Mouse (Mus musculus): ENCODE results near the gene Ces2b. TPM values are rescaled to one million over a fixed set of nuclear protein-coding genes. Genes with fewer than 3 reads are reported as not detected.

Ces2b gene
- 0.24 and 0.67 TPM in 2 replicates for polyA plus RNA-seq (2015; fragmentation: Nextera tagmentation; extraction: Ambion mirVana)

DNA sequence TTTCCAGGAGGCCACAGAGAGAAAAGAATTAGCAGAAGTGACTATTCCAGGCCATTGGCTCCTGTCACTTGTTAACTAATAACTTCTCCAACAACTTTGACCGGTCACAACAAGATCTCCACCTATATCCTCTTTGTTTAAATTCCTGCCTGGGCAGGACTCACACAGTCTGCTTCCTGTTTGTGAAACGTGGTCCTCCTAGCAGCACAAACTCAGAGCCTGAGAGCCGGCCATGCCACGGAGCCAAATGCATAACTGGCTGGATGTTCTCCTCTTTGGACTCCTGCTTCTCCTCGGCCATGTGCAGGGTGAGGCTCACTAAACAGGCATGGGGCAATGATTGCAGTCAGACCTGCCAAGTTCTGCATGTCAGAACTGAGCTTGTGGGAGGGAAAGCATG, at the start of gene Ces2b:
Gene Ces2b (plus strand): TSS at position 133 of the 400 bp plus-strand sequence.
- WGBS: 72% methylated on average over 5 of the region's 5 CpGs
- no peak within 1 kb of the TSS for H3K27ac ChIP-seq (ENCODE audit: low read depth, low read length)
- H3K36me3 ChIP-seq (ENCODE audit: control insufficient read depth, insufficient read depth, low read length): no peaks in the 10 kb centered on the region
- H3K9me3 ChIP-seq (ENCODE audit: control insufficient read depth, low read length): no peaks in the 10 kb centered on the region
- no peak within 1 kb of the TSS for H3K4me2 ChIP-seq (ENCODE audit: low read length)
- no peaks in the 10 kb centered on the region for H3K4me1 ChIP-seq (ENCODE audit: control insufficient read depth, insufficient read depth, low read depth, low read length)
- ATAC-seq: no peak
- H3K4me3 ChIP-seq (ENCODE audit: low read length): no peak within 1 kb of the TSS
- no peak within 1 kb of the TSS for H3K9ac ChIP-seq (ENCODE audit: low read depth, low read length)
- H3K27me3 ChIP-seq (replicated peaks; ENCODE audit: control insufficient read depth, insufficient read depth, low read length): no peaks in the 10 kb centered on the region

DNA sequence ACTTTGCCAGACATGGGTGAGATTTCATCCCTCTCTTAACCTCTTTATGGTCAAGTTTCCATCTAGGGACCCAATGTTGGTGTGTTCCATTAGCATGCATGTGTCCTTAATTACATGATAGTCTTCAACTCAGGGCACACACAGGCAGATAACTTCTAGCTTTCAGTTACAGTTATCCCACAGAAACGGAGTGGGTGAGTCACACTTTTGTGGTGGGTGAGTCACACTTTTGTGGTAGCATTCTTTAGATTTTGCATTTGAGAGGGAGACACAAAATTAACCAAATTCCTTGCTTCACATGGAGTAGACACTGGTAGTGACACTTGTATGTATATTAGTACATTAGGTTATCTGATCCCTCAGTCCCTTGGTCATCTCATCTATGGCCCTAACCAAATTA, 44.3 kb upstream of the Ces2b start:
- H3K36me3 ChIP-seq (ENCODE audit: control insufficient read depth, insufficient read depth, low read length): no peaks in the 10 kb centered on the region
- 69% methylated on average over 1 of the region's 1 CpGs for WGBS
- no peak for ATAC-seq

DNA sequence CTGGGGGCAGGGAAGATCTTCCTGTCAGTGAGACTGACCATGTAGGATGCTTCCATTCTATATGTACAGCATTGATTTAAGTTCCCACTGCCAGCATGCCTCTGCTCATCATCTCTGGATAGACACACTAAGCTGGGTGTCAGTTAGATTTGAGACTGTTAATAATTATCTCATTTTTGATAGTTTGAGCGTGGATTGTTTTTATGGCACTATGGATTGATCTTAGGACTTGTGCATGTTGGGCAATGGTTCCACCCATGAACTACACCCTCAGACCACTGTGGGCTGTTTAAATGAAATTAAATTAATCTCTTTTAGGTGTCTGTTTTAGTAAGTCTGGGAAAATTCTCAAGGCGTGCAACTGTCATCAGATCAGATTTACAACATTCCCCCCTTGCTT, 42.4 kb upstream of the Ces2b start:
- Histone ChIP-seq H3K36me3 (ENCODE audit: control insufficient read depth, insufficient read depth, low read length) (no peaks in the 10 kb centered on the region), H3K4me2 (ENCODE audit: low read length) (no peak overlapping the region), H3K9me3 (ENCODE audit: control insufficient read depth, low read length) (no peaks in the 10 kb centered on the region), H3K4me3 (ENCODE audit: low read length) (no peak overlapping the region), H3K9ac (ENCODE audit: low read depth, low read length) (no peak overlapping the region), H3K27ac (ENCODE audit: low read depth, low read length) (no peak overlapping the region), H3K4me1 (ENCODE audit: control insufficient read depth, insufficient read depth, low read depth, low read length) (no peaks in the 10 kb centered on the region), H3K27me3 (replicated peaks; ENCODE audit: control insufficient read depth, insufficient read depth, low read length) (no peaks in the 10 kb centered on the region)
- no peak for ATAC-seq
- WGBS: 83% methylated on average over 2 of the region's 2 CpGs

More for the DNA sequence above, 44.3 kb upstream of the Ces2b start:
- Histone ChIP-seq H3K9me3 (ENCODE audit: control insufficient read depth, low read length) (no peaks in the 10 kb centered on the region), H3K4me2 (ENCODE audit: low read length) (no peak overlapping the region), H3K4me3 (ENCODE audit: low read length) (no peak overlapping the region), H3K4me1 (ENCODE audit: control insufficient read depth, insufficient read depth, low read depth, low read length) (no peaks in the 10 kb centered on the region), H3K27me3 (replicated peaks; ENCODE audit: control insufficient read depth, insufficient read depth, low read length) (no peaks in the 10 kb centered on the region), H3K27ac (ENCODE audit: low read depth, low read length) (no peak overlapping the region), H3K9ac (ENCODE audit: low read depth, low read length) (no peak overlapping the region)

DNA sequence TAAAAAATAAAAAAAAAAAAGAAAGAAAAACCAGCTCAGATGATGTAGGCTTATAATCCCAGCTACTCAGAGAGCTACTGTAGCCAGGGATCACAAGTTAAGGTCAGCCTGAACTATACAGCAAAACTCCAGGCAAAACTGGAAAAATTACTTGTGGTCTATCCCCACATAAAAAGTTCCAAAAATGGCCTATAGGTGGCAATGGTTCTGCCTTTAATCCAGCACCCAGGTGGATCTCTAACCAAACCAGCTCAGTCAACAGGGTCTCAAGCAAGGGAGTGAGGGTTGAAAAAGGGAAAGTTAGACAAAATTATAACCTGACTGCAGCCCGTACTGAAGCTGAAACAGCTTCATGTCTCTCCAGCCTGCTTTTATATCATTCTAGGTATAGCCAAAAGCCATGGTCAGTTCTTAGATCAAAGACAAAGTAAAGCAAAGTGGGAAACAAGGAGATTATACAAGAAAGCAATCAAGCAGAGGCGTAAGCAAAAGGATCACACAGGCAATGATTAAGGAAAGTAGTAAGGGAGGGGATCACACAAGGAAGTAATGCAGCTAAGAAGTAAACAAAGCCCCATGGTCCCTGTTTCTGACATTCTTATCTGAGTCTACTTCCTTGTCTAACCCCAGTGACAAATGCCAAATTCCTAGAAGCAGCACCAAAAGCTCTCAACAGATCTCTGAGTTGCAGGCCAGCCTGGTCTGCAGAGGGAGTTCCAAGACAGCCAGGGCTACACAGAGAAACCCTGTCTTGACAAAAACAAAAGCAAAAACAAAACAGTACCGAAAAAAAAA, 41.3 kb upstream of the Ces2b start:
- ATAC-seq: no peak

DNA sequence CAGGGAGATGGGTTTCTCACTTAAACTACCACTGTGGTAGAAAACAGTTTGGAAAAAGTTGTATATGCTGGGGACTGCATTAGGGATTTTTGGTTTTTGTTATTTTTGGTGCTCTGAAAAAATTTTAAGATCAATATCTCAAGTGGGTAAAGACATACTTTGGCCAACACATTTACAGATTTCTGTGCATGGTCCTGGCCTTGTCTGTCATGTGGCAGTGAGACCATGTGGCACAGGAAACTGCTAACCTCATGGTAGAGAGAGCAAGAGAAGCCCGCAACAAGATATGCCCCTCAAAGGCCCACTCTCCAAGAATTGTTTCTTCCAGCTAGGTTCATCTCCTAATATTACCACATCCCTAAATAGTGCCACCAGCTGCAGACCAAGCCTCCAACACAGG, 32.0 kb upstream of the Ces2b start:
- 100% methylated on average over 1 of the region's 1 CpGs for WGBS
- no peak for ATAC-seq

More for the DNA sequence above, 41.3 kb upstream of the Ces2b start:
- Histone ChIP-seq H3K27me3 (replicated peaks; ENCODE audit: control insufficient read depth, insufficient read depth, low read length) (no peaks in the 10 kb centered on the region), H3K9ac (ENCODE audit: low read depth, low read length) (no peak overlapping the region), H3K9me3 (ENCODE audit: control insufficient read depth, low read length) (no peaks in the 10 kb centered on the region), H3K4me2 (ENCODE audit: low read length) (no peak overlapping the region), H3K4me1 (ENCODE audit: control insufficient read depth, insufficient read depth, low read depth, low read length) (no peaks in the 10 kb centered on the region), H3K36me3 (ENCODE audit: control insufficient read depth, insufficient read depth, low read length) (no peaks in the 10 kb centered on the region), H3K27ac (ENCODE audit: low read depth, low read length) (no peak overlapping the region), H3K4me3 (ENCODE audit: low read length) (no peak overlapping the region)
- 78% methylated on average over 3 of the region's 3 CpGs for WGBS

DNA sequence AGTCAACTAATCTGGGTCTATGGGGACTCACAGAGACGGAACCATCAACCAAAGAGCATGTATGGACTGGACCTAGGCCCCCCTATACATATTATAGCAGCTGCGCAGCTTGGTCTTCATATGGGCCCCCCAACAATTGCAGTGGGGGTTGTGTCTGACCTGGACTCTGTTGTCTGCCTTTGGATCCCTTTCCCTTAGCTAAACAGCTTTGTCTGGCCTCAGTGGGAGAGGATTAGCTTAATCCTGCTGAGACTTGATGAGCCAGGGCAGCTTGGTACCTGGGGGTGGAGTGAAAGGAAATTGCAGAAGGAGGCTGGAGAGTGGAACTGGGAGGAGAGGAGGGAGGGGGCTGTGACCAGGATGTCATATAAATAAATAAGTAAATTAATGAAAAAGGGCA, 25.2 kb upstream of the Ces2b start:
- H3K27ac ChIP-seq (ENCODE audit: low read depth, low read length): no peak overlapping the region
- no peak overlapping the region for H3K4me2 ChIP-seq (ENCODE audit: low read length)
- H3K27me3 ChIP-seq (replicated peaks; ENCODE audit: control insufficient read depth, insufficient read depth, low read length): no peaks in the 10 kb centered on the region
- H3K9me3 ChIP-seq (ENCODE audit: control insufficient read depth, low read length): no peaks in the 10 kb centered on the region
- no peaks in the 10 kb centered on the region for H3K4me1 ChIP-seq (ENCODE audit: control insufficient read depth, insufficient read depth, low read depth, low read length)
- no peak overlapping the region for H3K4me3 ChIP-seq (ENCODE audit: low read length)
- H3K36me3 ChIP-seq (ENCODE audit: control insufficient read depth, insufficient read depth, low read length): no peaks in the 10 kb centered on the region
- WGBS: 22% methylated on average over 2 of the region's 2 CpGs
- H3K9ac ChIP-seq (ENCODE audit: low read depth, low read length): no peak overlapping the region
- no peak for ATAC-seq

More for the DNA sequence above, 32.0 kb upstream of the Ces2b start:
- H3K27me3 ChIP-seq (replicated peaks; ENCODE audit: control insufficient read depth, insufficient read depth, low read length): no peaks in the 10 kb centered on the region
- H3K4me2 ChIP-seq (ENCODE audit: low read length): no peak overlapping the region
- no peak overlapping the region for H3K4me3 ChIP-seq (ENCODE audit: low read length)
- no peaks in the 10 kb centered on the region for H3K36me3 ChIP-seq (ENCODE audit: control insufficient read depth, insufficient read depth, low read length)
- no peaks in the 10 kb centered on the region for H3K9me3 ChIP-seq (ENCODE audit: control insufficient read depth, low read length)
- no peak overlapping the region for H3K9ac ChIP-seq (ENCODE audit: low read depth, low read length)
- H3K27ac ChIP-seq (ENCODE audit: low read depth, low read length): no peak overlapping the region
- H3K4me1 ChIP-seq (ENCODE audit: control insufficient read depth, insufficient read depth, low read depth, low read length): no peaks in the 10 kb centered on the region

DNA sequence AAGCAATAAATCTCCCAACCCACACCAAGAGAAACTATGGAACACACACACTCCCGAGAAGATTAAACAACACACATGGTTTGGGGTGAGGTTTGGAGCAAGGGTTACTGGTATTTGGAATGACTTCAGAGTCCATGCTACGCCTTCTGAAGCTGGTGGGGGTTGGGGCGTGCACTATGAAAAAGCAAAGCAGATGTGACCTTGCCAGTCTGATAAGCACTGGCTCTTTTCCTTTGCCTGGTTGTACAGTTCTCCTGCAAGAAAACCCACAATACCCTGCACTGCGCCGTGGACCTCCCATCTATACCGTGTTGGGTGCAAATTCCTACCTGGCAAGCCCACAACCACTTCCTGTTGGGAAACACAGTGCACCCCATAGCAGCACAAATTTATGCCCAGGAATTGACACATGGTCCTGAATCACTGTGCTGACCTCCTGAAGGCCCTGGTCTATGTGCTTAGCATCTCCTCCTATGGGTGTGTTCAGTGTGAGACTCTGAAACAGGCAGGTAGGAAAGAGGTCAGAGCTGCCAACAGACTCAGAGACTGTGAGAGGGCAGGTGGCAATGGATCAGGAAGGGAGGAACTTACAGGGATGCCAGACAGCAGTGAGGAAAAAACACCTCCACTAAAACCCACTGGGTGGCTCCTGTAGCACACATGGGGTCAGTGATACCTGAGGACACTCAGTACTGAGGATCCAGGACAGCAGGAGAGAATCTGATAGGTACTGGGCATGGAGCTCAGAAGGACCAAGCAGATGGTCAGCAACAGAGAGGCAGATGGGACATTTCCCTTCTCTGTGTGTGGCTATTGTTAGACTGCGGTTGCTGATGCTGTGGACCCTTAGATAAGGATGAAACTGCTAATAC, 22.6 kb upstream of the Ces2b start:
- 86% methylated on average over 7 of the region's 7 CpGs for WGBS
- H3K36me3 ChIP-seq (ENCODE audit: control insufficient read depth, insufficient read depth, low read length): no peaks in the 10 kb centered on the region
- no peaks in the 10 kb centered on the region for H3K4me1 ChIP-seq (ENCODE audit: control insufficient read depth, insufficient read depth, low read depth, low read length)
- no peaks in the 10 kb centered on the region for H3K9me3 ChIP-seq (ENCODE audit: control insufficient read depth, low read length)
- no peak overlapping the region for H3K4me2 ChIP-seq (ENCODE audit: low read length)
- H3K27ac ChIP-seq (ENCODE audit: low read depth, low read length): no peak overlapping the region
- H3K9ac ChIP-seq (ENCODE audit: low read depth, low read length): no peak overlapping the region
- H3K4me3 ChIP-seq (ENCODE audit: low read length): no peak overlapping the region
- no peak for ATAC-seq
- H3K27me3 ChIP-seq (replicated peaks; ENCODE audit: control insufficient read depth, insufficient read depth, low read length): no peaks in the 10 kb centered on the region

DNA sequence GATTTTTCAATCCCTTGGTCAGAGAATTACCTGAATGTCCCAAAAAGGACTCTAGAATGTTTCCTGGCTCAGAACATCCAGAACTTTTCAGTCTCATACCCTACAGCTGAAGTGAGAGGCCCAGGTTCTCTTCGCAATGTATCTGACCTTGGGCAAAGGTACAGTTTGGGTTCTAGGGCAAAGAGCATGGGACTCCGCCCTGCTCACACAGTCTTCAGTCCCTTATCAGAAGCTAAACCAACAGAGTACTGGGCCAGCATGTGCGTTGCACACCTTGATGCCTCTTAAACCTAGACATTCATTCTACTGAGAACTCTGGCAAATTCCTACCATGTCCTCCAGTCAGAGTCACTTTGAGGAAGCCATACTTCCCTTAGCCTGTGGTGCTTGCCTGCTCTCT, 21.9 kb upstream of the Ces2b start:
- Histone ChIP-seq H3K36me3 (ENCODE audit: control insufficient read depth, insufficient read depth, low read length) (no peaks in the 10 kb centered on the region), H3K9ac (ENCODE audit: low read depth, low read length) (no peak overlapping the region), H3K4me3 (ENCODE audit: low read length) (no peak overlapping the region), H3K4me1 (ENCODE audit: control insufficient read depth, insufficient read depth, low read depth, low read length) (no peaks in the 10 kb centered on the region), H3K9me3 (ENCODE audit: control insufficient read depth, low read length) (no peaks in the 10 kb centered on the region), H3K27ac (ENCODE audit: low read depth, low read length) (no peak overlapping the region), H3K27me3 (replicated peaks; ENCODE audit: control insufficient read depth, insufficient read depth, low read length) (no peaks in the 10 kb centered on the region), H3K4me2 (ENCODE audit: low read length) (no peak overlapping the region)
- 87% methylated on average over 3 of the region's 3 CpGs for WGBS
- no peak for ATAC-seq

DNA sequence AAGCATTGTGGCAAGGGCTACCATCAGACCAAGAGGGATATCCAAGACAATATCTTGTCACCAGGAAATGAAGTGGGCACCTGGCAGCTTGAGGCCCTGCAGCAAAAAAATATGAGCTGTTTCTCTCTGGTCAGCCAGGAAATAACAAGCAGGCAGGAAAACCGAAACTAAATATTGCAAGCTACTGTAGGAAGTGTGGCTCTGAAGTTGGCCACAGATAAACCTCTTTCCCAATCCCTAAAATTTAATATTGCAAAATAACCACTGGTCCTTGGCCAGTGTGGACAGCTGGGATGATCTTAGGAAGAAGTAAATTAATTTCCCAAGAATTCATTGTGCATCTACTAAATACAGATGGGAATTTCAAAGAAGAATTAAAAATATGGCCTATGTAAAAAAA, 4.5 kb upstream of the Ces2b start:
- Histone ChIP-seq H3K4me3 (ENCODE audit: low read length) (no peak overlapping the region), H3K27me3 (replicated peaks; ENCODE audit: control insufficient read depth, insufficient read depth, low read length) (no peaks in the 10 kb centered on the region), H3K36me3 (ENCODE audit: control insufficient read depth, insufficient read depth, low read length) (no peaks in the 10 kb centered on the region), H3K4me2 (ENCODE audit: low read length) (no peak overlapping the region), H3K4me1 (ENCODE audit: control insufficient read depth, insufficient read depth, low read depth, low read length) (no peaks in the 10 kb centered on the region), H3K9ac (ENCODE audit: low read depth, low read length) (no peak overlapping the region), H3K9me3 (ENCODE audit: control insufficient read depth, low read length) (no peaks in the 10 kb centered on the region), H3K27ac (ENCODE audit: low read depth, low read length) (no peak overlapping the region)
- 90% methylated on average over 1 of the region's 1 CpGs for WGBS
- no peak for ATAC-seq

All from hindbrain, embryonic 16.5 days (tissue).